13 mouse cellular contexts compared by ENCODE assay signal in genomic region chr5:67821987-67822401, GRCm38 (mm10). TPM values are rescaled to one million over a fixed set of nuclear protein-coding genes. Genes with fewer than 3 reads are reported as not detected.
DNase-seq lines count a peak whose midpoint lies in the region; ATAC-seq lines count a peak whose summit lies in the region.
"Had no signal": no experiment of that assay in that cellular context is flagged by ENCODE, and none has a peak within 500 bp of the region (broad histone marks: within the 10 kb centered on the region; RNA-seq: fewer than 3 reads in every experiment).

No protein-coding gene starts in this region.

- no peak overlapping the region for H3K4me2 ChIP-seq in intestine, embryonic 16.5 days (ENCODE audit: low read depth, low read length)
- H3K4me2 ChIP-seq in intestine, embryonic 15.5 days (replicated peaks), result no peak overlapping the region
- peak overlapping the region; percentile 38 for H3K4me2 ChIP-seq in liver, embryonic 13.5 days
- H3K4me2 ChIP-seq: embryonic facial prominence, embryonic 13.5 days; lung, embryonic 14.5 days had no signal

- no peaks in the 10 kb centered on the region for H3K36me3 ChIP-seq in intestine, embryonic 16.5 days (ENCODE audit: control insufficient read depth, insufficient read depth, low read length)
- H3K36me3 ChIP-seq in intestine, embryonic 15.5 days, result no peaks in the 10 kb centered on the region
- H3K36me3 ChIP-seq in liver, embryonic 13.5 days, result no peaks in the 10 kb centered on the region
- H3K36me3 ChIP-seq: embryonic facial prominence, embryonic 13.5 days had no signal

- peak; percentile 25 for DNase-seq in liver, embryonic 13.5 days
- DNase-seq in cerebellum, adult 9-10 months, result no peak
- DNase-seq in cerebellum, adult 8-10 months, result no peak
- DNase-seq in thymus, postnatal 4 days, result no peak
- DNase-seq: adrenal gland, postnatal 36 days; lung, embryonic 14.5 days had no signal

- no peaks in the 10 kb centered on the region for H3K27me3 ChIP-seq in intestine, embryonic 16.5 days (replicated peaks; ENCODE audit: control insufficient read depth, insufficient read depth, low read length)
- no peaks in the 10 kb centered on the region for H3K27me3 ChIP-seq in intestine, embryonic 15.5 days (replicated peaks)
- no peaks in the 10 kb centered on the region for H3K27me3 ChIP-seq in liver, embryonic 13.5 days
- H3K27me3 ChIP-seq: embryonic facial prominence, embryonic 13.5 days had no signal

- no peaks in the 10 kb centered on the region for H3K9me3 ChIP-seq in intestine, embryonic 16.5 days (ENCODE audit: control insufficient read depth, low read length)
- H3K9me3 ChIP-seq in intestine, embryonic 15.5 days, result no peaks in the 10 kb centered on the region
- no peaks in the 10 kb centered on the region for H3K9me3 ChIP-seq in liver, embryonic 13.5 days (replicated peaks)
- H3K9me3 ChIP-seq: embryonic facial prominence, embryonic 13.5 days had no signal

- no peak overlapping the region for H3K4me3 ChIP-seq in intestine, embryonic 16.5 days (ENCODE audit: low read length)
- no peak overlapping the region for H3K4me3 ChIP-seq in intestine, embryonic 15.5 days (replicated peaks)
- H3K4me3 ChIP-seq in liver, embryonic 13.5 days (replicated peaks), result no peak overlapping the region
- H3K4me3 ChIP-seq: embryonic facial prominence, embryonic 13.5 days had no signal

- H3K9ac ChIP-seq in intestine, embryonic 16.5 days (ENCODE audit: low read depth, low read length), result no peak overlapping the region
- no peak overlapping the region for H3K9ac ChIP-seq in intestine, embryonic 15.5 days
- no peak overlapping the region for H3K9ac ChIP-seq in liver, embryonic 13.5 days
- H3K9ac ChIP-seq: embryonic facial prominence, embryonic 13.5 days; lung, embryonic 14.5 days had no signal

- H3K4me1 ChIP-seq in intestine, embryonic 16.5 days (ENCODE audit: control insufficient read depth, insufficient read depth, low read length), result no peaks in the 10 kb centered on the region
- no peaks in the 10 kb centered on the region for H3K4me1 ChIP-seq in intestine, embryonic 15.5 days (replicated peaks)
- peaks cover 71% of the 10 kb centered on the region for H3K4me1 ChIP-seq in liver, embryonic 13.5 days (replicated peaks)
- H3K4me1 ChIP-seq: embryonic facial prominence, embryonic 13.5 days had no signal

- 0 out of 2 replicates have a peak, but pooled peaks have one; percentile 47 for ATAC-seq in intestine, embryonic 16.5 days
- ATAC-seq in intestine, embryonic 15.5 days, result no peak; the same call in 1 of the 2 replicates
- peak; percentile 50 for ATAC-seq in erythroblast, adult 5-6 weeks (replicated peaks; ENCODE audit: low FRiP score, poor library complexity, severe bottlenecking)
- peak; percentile 60 for ATAC-seq in liver, embryonic 13.5 days (ENCODE audit: low read depth)
- ATAC-seq in neutrophil, adult 5-6 weeks (ENCODE audit: extremely low read depth, insufficient number of reproducible peaks, low FRiP score, poor library complexity, severe bottlenecking), result peak; percentile 83

- H3K27ac ChIP-seq in intestine, embryonic 16.5 days (ENCODE audit: low read length), result no peak overlapping the region
- H3K27ac ChIP-seq in intestine, embryonic 15.5 days, result no peak overlapping the region
- peak overlapping the region; percentile 72 for H3K27ac ChIP-seq in liver, embryonic 13.5 days
- H3K27ac ChIP-seq: embryonic facial prominence, embryonic 13.5 days; kidney, postnatal 0 days; stomach, postnatal 0 days had no signal

- WGBS in intestine, embryonic 16.5 days, result 72% methylated on average over 8 of the region's 8 CpGs
- WGBS in intestine, embryonic 15.5 days, result 79% methylated on average over 8 of the region's 8 CpGs
- WGBS in liver, embryonic 13.5 days (ENCODE audit: insufficient replicate concordance), result 25% methylated on average over 8 of the region's 8 CpGs

RNA-seq across cellular contexts. Expression of gene Atp8a1, which starts 25.2 kb away (rescaled TPM):
- polyA plus RNA-seq in intestine, embryonic 16.5 days (2015; fragmentation: Nextera tagmentation; extraction: Ambion mirVana), result 13.1 and 16.7 TPM in 2 replicates
- polyA plus RNA-seq in intestine, embryonic 15.5 days (2015; fragmentation: Nextera tagmentation; extraction: Ambion mirVana), result 15.8 and 16.5 TPM in 2 replicates
- 230 and 244 TPM in 2 replicates for total RNA-seq in erythroblast, adult 5-6 weeks (2015; ENCODE audit: low replicate concordance)
- 267 and 308 TPM in 2 replicates for total RNA-seq in erythroblast, adult 5-6 weeks (2017; ENCODE audit: low replicate concordance)
- polyA plus RNA-seq in liver, embryonic 13.5 days (2015; fragmentation: Nextera tagmentation; extraction: Ambion mirVana), result 45.2 and 47.2 TPM in 2 replicates
- 86.7 and 91.2 TPM in 2 replicates for total RNA-seq in neutrophil, adult 5-6 weeks (2017)
